Mouse (Mus musculus): ENCODE results near the gene Ap3s2. TPM values are rescaled to one million over a fixed set of nuclear protein-coding genes. Genes with fewer than 3 reads are reported as not detected.

The Ap3s2 gene
- total RNA-seq (2021): 10 to 100 TPM; 37.5 to 46.0 TPM
- long read RNA-seq, experiment 1, full-length matches to known transcripts: 52 of 64 reads
- long read RNA-seq, experiment 1, partial matches to known transcripts: 0 of 64 reads
- long read RNA-seq, experiment 1, other reads (novel, unspliced or antisense): 12 of 64 reads
- long read RNA-seq, experiment 2, full-length matches to known transcripts: 40 of 52 reads
- long read RNA-seq, experiment 2, partial matches to known transcripts: 2 of 52 reads
- long read RNA-seq, experiment 2, other reads (novel, unspliced or antisense): 10 of 52 reads

DNA sequence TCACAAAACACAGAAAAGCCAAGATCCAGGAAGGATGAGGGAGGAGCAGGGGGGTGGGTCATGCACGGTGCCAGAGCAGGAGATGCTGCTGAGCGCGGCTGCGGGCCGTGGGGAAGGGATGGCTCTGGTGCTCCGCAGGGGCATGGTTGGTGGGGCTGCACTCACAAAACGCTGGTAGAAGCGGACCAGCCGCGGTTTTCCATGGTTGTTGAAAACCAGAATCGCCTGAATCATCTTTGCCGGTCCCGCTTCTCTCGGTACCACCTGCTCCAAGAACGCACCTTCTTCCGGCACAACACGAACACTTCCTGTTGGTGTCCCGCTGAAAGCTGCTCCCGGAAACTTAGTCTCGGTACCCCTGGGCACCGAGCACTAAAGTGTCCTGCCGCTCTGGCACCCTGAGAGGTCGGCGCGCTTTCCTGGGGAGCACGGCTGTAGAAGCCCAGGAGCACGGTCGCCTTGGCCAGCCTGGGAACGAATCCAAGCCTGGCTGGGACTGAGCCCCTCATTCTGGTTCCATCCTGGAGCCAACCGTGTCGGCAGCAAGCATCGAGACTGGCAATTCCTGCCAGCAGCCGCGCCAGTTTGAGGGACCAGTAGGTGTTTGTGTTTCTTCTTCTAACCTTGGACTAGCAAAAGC lies at the start of gene Ap3s2:
Gene Ap3s2, minus strand, starts transcription at position 306 of the 640 bp plus-strand sequence.
- Histone ChIP-seq H3K4me3 (peak within 1 kb of the TSS; percentile 77), H3K27ac (peak within 1 kb of the TSS; percentile 94)
- intact Hi-C loops (cut with DNase I): loop anchor here (1.0 to 10.0 kb wide), 2 partner anchors 106 to 164 kb away; no protein-coding TSS in a partner anchor
- peak; percentile 88 for DNase-seq (ENCODE audit: extremely low spot score in 1 of 2, low spot score in 2 of 2)
- TF ChIP-seq CTCF (IDR thresholded peaks at IDR 0.05): no peak

GRCm38 (mm10) chr7:79968326-79968725 lies 47.9 kb upstream of the Ap3s2 start:
- no peak overlapping the region for H3K27ac ChIP-seq
- DNase-seq (ENCODE audit: extremely low spot score in 1 of 2, low spot score in 2 of 2): no peak
- TF ChIP-seq CTCF (IDR thresholded peaks at IDR 0.05): no peak
- no peak overlapping the region for H3K4me3 ChIP-seq
- intact Hi-C loops (cut with DNase I): no loop called here

- Histone ChIP-seq H3K27ac (no peak overlapping the region), H3K4me3 (no peak overlapping the region)
- intact Hi-C loops (cut with DNase I): no loop called here
- no peak for DNase-seq (ENCODE audit: extremely low spot score in 1 of 2, low spot score in 2 of 2)
- no peak for TF ChIP-seq CTCF (IDR thresholded peaks at IDR 0.05)
Measured at GRCm38 (mm10) chr7:79961600-79961999, 41.2 kb upstream of the Ap3s2 start.

DNA sequence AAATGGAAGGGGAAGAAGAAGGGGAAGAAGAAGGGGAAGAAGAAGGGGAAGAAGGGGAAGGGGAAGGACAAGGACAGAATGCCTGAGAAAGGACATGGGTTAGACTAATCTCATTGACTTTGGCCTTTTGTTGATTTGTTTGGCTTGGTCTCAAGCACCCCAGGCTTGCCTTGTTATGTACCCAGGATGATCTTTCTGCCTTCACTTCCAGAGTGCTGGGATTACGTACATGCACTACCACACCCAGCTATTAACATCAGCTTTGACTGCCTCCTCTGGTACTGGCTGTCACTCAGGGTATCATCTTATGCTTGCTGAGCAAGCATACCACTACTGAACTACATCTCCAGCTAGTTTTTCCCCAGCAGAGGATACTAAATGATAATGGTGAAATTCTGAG lies 35.7 kb upstream of the Ap3s2 start:
- TF ChIP-seq CTCF (IDR thresholded peaks at IDR 0.05): no peak
- intact Hi-C loops (cut with DNase I): no loop called here

DNA sequence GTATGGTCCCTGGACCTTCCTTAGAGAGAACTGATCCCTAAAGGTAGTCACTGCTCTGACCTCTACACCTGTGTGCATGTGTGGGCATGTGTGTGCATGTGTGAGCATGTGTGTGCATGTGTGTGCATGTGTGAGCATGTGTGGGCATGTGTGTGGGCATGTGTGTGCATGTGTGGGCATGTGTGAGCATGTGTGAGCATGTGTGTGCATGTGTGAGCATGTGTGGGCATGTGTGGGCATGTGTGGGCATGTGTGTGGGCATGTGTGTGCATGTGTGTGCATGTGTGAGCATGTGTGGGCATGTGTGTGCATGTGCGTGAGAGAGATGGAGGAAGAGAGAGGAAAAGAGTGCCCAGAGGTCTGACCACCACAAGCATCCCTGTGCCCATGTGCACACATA lies 34.4 kb upstream of the Ap3s2 start:
- DNase-seq (ENCODE audit: extremely low spot score in 1 of 2, low spot score in 2 of 2): no peak
- TF ChIP-seq CTCF (IDR thresholded peaks at IDR 0.05): no peak
- intact Hi-C loops (cut with DNase I): no loop called here
- Histone ChIP-seq H3K4me3 (no peak overlapping the region), H3K27ac (no peak overlapping the region)

More for the DNA sequence above, 35.7 kb upstream of the Ap3s2 start:
- Histone ChIP-seq H3K27ac (no peak overlapping the region), H3K4me3 (no peak overlapping the region)
- no peak for DNase-seq (ENCODE audit: extremely low spot score in 1 of 2, low spot score in 2 of 2)

DNA sequence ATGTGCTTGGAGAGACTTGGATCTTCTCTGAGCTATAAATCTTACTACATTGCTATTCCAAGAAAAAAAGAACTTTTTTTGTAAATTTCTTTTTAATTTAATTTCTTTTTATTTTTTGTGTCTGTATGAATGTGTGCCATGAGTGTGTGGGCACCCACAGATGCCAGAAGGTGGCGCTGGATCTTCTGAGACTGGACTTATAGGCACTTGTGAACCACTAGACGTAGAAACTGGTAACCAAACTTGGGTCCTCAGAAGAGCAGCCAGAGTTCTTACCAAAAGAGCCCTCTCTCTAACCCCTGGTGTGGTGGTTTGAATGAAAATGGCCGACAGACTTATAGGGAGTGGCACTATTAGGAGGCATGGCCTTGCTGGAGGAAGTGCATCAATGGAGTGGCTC lies 30.6 kb upstream of the Ap3s2 start:
- Histone ChIP-seq H3K27ac (no peak overlapping the region), H3K4me3 (no peak overlapping the region)
- intact Hi-C loops (cut with DNase I): no loop called here
- TF ChIP-seq CTCF (IDR thresholded peaks at IDR 0.05): no peak
- no peak for DNase-seq (ENCODE audit: extremely low spot score in 1 of 2, low spot score in 2 of 2)

DNA sequence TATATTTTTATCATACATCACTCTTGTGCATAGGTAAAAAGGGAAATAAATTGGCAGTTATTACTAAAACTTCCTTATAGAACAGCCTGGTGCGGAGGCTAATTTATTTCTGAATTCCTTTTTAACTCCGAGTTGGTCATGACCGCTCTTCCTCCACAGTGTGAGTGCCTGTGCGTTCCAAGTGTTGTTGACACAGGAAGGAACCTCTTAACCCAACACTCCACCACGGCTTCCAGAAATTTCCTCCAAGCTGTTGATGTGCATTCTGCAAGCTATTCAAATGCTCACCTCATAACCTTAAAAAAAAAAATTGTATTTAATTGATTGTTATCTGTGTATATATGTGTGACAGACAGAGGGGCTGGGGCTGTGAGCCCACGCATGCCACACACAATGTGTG lies 29.8 kb upstream of the Ap3s2 start:
- H3K27ac ChIP-seq: no peak overlapping the region
- TF ChIP-seq CTCF (IDR thresholded peaks at IDR 0.05): no peak
- DNase-seq (ENCODE audit: extremely low spot score in 1 of 2, low spot score in 2 of 2): no peak
- no peak overlapping the region for H3K4me3 ChIP-seq
- intact Hi-C loops (cut with DNase I): no loop called here

DNA sequence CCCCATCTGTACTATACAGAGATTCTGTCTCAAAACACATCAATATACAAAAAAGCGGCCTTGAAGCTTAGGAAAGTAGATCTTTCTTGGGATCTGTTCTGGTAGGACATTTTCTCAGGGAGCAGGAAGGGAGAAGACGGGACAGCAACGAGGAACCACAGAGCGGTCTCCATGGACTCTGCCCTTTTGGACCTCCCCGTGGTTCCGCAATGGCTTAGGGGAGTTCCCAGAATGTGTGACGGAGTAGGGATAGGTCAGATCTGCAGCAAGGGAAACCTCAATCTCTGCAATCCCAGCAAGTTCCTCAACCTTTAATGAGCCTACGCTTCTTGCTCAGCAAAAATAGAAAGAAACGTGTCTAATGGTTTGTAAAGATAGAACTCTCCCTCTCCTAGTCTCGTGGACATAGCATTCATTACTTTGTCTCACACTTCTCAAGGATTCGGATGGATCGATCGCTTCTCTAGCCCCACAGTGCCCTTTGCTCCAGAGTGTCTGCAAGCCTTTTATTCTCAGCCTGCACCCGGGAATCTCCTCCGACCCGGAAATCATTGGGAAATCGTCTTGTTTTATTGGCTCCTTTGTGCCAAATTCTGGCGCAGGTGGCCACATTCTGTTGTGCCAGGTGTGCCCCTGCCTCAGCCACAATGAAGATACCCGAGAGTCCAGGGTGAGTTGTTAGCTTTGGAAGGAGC lies 15.2 kb upstream of the Ap3s2 start:
- no peak for DNase-seq (ENCODE audit: extremely low spot score in 1 of 2, low spot score in 2 of 2)

DNA sequence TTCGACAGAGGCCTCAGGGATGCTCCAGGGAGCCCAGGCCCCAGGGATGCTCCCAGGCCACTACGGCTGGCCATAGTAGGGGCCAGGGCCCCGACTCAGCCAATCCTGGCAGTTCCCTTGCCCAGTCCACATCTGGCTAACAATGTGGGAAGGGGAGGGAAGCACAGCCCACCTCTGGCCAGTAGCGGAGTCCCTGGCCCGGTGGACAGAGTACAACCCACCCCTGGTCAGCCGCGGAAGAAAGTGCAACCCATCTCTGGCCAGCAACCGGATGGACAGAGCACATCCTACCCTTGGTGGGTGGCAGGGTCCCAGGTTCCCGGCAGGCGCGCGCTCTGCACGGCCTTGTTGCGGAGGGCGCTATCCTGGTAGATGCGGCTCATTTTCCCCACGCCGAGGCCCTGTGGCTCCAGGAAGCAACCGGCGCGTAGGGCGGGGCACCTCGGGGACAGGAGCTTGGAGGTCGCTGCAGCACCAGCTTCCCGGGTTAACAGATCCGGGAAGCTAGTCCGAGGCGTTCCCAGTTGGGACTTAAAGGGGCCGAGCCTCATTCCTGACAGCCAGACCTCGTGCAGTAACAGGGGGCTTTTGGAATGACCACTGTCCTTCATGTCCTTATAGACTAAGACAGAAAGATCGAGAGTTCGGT lies 14.5 kb upstream of the Ap3s2 start, which contains the start of gene Arpin:
Gene Arpin, minus strand, starts transcription at position 498 of the 649 bp plus-strand sequence.
- intact Hi-C loops (cut with DNase I): no loop called here
- TF ChIP-seq CTCF (IDR thresholded peaks at IDR 0.05): no peak
- DNase-seq (ENCODE audit: extremely low spot score in 1 of 2, low spot score in 2 of 2): peak; percentile 43 to 58
- H3K27ac ChIP-seq: peak within 1 kb of the TSS; percentile 83
- H3K4me3 ChIP-seq: peak within 1 kb of the TSS; percentile 55

More for the DNA sequence above, 15.2 kb upstream of the Ap3s2 start:
- intact Hi-C loops (cut with DNase I): no loop called here
- H3K27ac ChIP-seq: peak overlapping the region; percentile 83
- TF ChIP-seq CTCF (IDR thresholded peaks at IDR 0.05): no peak
- H3K4me3 ChIP-seq: peak overlapping the region; percentile 55

- H3K27ac ChIP-seq: peak overlapping the region; percentile 83
- intact Hi-C loops (cut with DNase I): no loop called here
- peak overlapping the region; percentile 55 for H3K4me3 ChIP-seq
- DNase-seq (ENCODE audit: extremely low spot score in 1 of 2, low spot score in 2 of 2): no peak
- TF ChIP-seq CTCF (IDR thresholded peaks at IDR 0.05): no peak
Measured at GRCm38 (mm10) chr7:79934461-79934860, 14.0 kb upstream of the Ap3s2 start.

GRCm38 (mm10) chr7:79928516-79929052 lies 8.1 kb upstream of the Ap3s2 start:
- peak; percentile 3; the same call in 1 of the 2 replicates for TF ChIP-seq CTCF (IDR thresholded peaks at IDR 0.05)
- DNase-seq (ENCODE audit: extremely low spot score in 1 of 2, low spot score in 2 of 2): no peak
- Histone ChIP-seq H3K27ac (peak overlapping the region; percentile 19; the same call in 1 of the 2 replicates), H3K4me3 (no peak overlapping the region)
- intact Hi-C loops (cut with DNase I): loop anchor here (10.0 kb wide), 1 partner anchor 156 kb away; no protein-coding TSS in a partner anchor

Measured in left cerebral cortex, adult 2 months (tissue).